Mouse (Mus musculus): ENCODE results near the gene Rpl14.

Rpl14 gene

GRCm38 (mm10) chr9:120614059-120614458 is 42.8 kb downstream of the Rpl14 start:
- DNase-seq, result no peak

- no peak for DNase-seq
Measured at GRCm38 (mm10) chr9:120618101-120618500, 46.9 kb downstream of the Rpl14 start.

GRCm38 (mm10) chr9:120619347-120619708 is 48.1 kb downstream of the Rpl14 start:
- DNase-seq, result no peak

GRCm38 (mm10) chr9:120619709-120620408 is 48.6 kb downstream of the Rpl14 start:
- DNase-seq, result peak; percentile 75

GRCm38 (mm10) chr9:120620409-120620745 is 49.1 kb downstream of the Rpl14 start:
- no peak for DNase-seq

Measured in layer of hippocampus, adult 9-11 months (tissue).